Mouse (Mus musculus) midbrain, embryonic 14.5 days (tissue): ENCODE results near the gene Ppp1r14c. TPM values are rescaled to one million over a fixed set of nuclear protein-coding genes. Genes with fewer than 3 reads are reported as not detected.

Experiments
- ATAC-seq: fragments of 200-750 bp; cut with Nextera tagmentation; 2 replicates; pipeline ENCODE4 v1.8.0; 2017; ENCODE audit warnings: moderate number of reproducible peaks, moderate library complexity; ENCODE audit not compliant: low FRiP score, low TSS enrichment
- DNase-seq: peaks from one replicate; pipeline ENCODE4 v3.0.0-alpha.2; 2015
- H3K27ac ChIP-seq: fragments of 300-500 bp; sonication (generic); replicated peaks from 2 replicates; pipeline ENCODE4 v1.5.1; 2014; ENCODE audit warnings: mild to moderate bottlenecking, low read depth, low read length, moderate library complexity
- H3K27me3 ChIP-seq: fragments of 300-500 bp; sonication (generic); 2 replicates; pipeline ENCODE4 v1.6.1; 2014; ENCODE audit warnings: low read length, control low read depth, mixed read lengths; ENCODE audit not compliant: control insufficient read depth, insufficient read depth
- H3K36me3 ChIP-seq: fragments of 300-500 bp; sonication (generic); 2 replicates; pipeline ENCODE4 v1.6.1; 2014; ENCODE audit warnings: low read length, control low read depth; ENCODE audit not compliant: control insufficient read depth, insufficient read depth
- H3K4me1 ChIP-seq: fragments of 300-500 bp; sonication (generic); 2 replicates; pipeline ENCODE4 v1.6.1; 2014; ENCODE audit warnings: mild to moderate bottlenecking, antibody characterized with exemption, low read length, control low read depth; ENCODE audit not compliant: control insufficient read depth, insufficient read depth
- H3K4me2 ChIP-seq: fragments of 300-500 bp; sonication (generic); 2 replicates; pipeline ENCODE4 v1.6.1; 2014; ENCODE audit warnings: mild to moderate bottlenecking, low read length, moderate library complexity
- H3K4me3 ChIP-seq: fragments of 300-500 bp; sonication (generic); replicated peaks from 2 replicates; pipeline ENCODE4 v1.5.1; 2014; ENCODE audit warnings: low read depth, low read length
- H3K9ac ChIP-seq: fragments of 300-500 bp; sonication (generic); replicated peaks from 2 replicates; pipeline ENCODE4 v1.6.1; 2014; ENCODE audit warnings: mild to moderate bottlenecking, low read length, moderate library complexity
- H3K9me3 ChIP-seq: fragments of 300-500 bp; sonication (generic); 2 replicates; pipeline ENCODE4 v1.6.1; 2016; ENCODE audit warnings: low read length, control low read depth, mixed read lengths; ENCODE audit not compliant: control insufficient read depth
- WGBS: fragments of 180-500 bp; shearing (Covaris S2); extraction: QIAGEN DNeasy Blood & Tissue Kit; methylation state at CpG from one replicate; pipeline ENCODE4 v1.1.7; 2014; 5-methylcytosine and 5-hydroxymethylcytosine counted together
- microRNA-seq: library from miRNA; unstranded; fragments of <30 nt; microRNA quantifications from one replicate; pipeline ENCODE4, GENCODE M21; 2016
- polyA plus RNA-seq: library from polyadenylated mRNA; unstranded; fragments of >200 nt; fragmentation: Nextera tagmentation; extraction: Ambion mirVana; gene quantifications from 2 replicates; pipeline ENCODE4 v1.2.1, GENCODE M21; 2014

Ppp1r14c gene
- polyA plus RNA-seq, 1 experiment from 2014 or later = 45.8 TPM

DNA sequence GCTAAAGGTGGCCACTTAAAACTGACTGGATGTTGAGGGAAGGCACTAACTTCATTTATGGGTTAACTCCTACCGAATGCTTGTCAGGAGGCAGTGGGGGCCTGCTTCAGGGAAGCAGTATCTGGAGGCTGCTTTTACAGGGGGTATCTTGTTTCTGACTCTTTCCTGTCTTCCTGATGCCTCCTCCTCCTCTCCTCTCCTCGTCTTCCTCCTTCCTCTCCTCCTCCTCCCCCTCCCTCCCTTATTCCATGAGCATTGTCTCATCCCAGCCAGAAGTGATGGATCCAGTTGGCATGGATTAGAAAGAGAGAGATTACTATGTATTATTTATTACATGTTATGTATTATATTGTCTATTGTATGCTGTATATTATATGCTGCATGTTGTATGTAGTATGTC, 142.9 kb downstream of the Ppp1r14c start:
- H3K9me3 ChIP-seq = no peaks in the 10 kb centered on the region
- H3K4me3 ChIP-seq = no peak overlapping the region
- no peaks in the 10 kb centered on the region for H3K36me3 ChIP-seq
- no peak overlapping the region for H3K27ac ChIP-seq
- WGBS = 89% methylated on average over 2 of the region's 2 CpGs
- H3K4me1 ChIP-seq = peaks cover 20% of the 10 kb centered on the region
- DNase-seq = no peak
- no peaks in the 10 kb centered on the region for H3K27me3 ChIP-seq
- no peak overlapping the region for H3K9ac ChIP-seq
- no peak for ATAC-seq
- no peak overlapping the region for H3K4me2 ChIP-seq

DNA sequence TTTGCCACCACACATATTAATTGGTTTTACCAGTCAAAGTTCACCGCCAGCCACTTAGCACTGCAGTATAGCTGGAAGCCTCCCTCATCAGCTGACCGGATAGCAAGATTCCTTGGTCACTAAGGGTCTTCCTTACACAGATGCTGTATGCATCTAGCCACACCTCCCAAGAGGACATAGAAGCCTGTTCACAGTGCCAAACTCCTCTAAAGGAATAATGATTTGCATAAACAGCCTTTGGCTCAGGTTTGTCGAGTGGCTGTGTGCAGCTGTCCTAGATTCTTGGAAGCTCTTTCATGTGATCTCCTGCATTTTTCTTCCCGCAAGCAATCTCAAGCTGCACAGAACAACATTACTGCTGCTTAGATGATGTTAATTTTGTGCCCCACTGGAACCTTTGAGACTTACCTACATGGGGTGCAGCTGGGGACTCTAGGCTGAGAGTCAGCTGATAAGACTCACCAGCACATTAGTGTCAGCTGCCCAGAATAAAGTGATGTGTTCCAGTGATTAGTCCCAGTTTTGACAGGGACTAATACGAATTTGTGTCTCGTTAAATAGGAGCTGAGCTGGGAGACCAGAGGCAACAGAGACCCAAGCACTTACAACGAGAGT, 143.9 kb downstream of the Ppp1r14c start:
- Histone ChIP-seq H3K27me3 (no peaks in the 10 kb centered on the region), H3K27ac (no peak overlapping the region; the same call in 1 of the 2 replicates), H3K4me1 (peaks cover 20% of the 10 kb centered on the region), H3K4me2 (no peak overlapping the region), H3K4me3 (no peak overlapping the region), H3K9me3 (no peaks in the 10 kb centered on the region), H3K9ac (no peak overlapping the region), H3K36me3 (no peaks in the 10 kb centered on the region)
- DNase-seq (peak; percentile 49), ATAC-seq (peak; percentile 51; the same call in 1 of the 2 replicates)
- 41% methylated on average over 7 of the region's 7 CpGs for WGBS

DNA sequence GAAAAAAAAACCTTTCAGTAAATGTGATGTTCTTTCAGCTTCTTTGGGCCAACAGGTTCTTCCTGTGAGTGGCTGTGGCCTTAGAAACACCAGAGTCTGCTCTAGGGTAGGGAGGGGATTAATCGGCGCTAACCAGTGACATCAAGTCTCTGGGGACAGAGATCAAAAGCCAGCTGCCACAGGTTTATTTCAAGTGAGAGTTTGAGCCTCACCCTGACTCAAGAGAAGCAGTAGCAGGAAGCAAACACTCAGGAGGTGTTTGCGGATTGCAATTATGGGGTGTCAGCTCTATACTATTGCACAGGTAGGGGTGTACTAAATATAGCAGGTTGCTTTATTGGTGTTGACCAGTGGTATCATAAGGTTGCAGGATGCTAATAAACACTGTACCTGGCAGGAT, 144.6 kb downstream of the Ppp1r14c start:
- H3K4me1 ChIP-seq = peaks cover 20% of the 10 kb centered on the region
- ATAC-seq = no peak
- no peak overlapping the region for H3K27ac ChIP-seq
- H3K36me3 ChIP-seq = no peaks in the 10 kb centered on the region
- no peak overlapping the region for H3K4me2 ChIP-seq
- DNase-seq = peak; percentile 24
- H3K9me3 ChIP-seq = no peaks in the 10 kb centered on the region
- H3K27me3 ChIP-seq = no peaks in the 10 kb centered on the region
- H3K4me3 ChIP-seq = no peak overlapping the region
- WGBS = 60% methylated on average over 3 of the region's 3 CpGs
- no peak overlapping the region for H3K9ac ChIP-seq

DNA sequence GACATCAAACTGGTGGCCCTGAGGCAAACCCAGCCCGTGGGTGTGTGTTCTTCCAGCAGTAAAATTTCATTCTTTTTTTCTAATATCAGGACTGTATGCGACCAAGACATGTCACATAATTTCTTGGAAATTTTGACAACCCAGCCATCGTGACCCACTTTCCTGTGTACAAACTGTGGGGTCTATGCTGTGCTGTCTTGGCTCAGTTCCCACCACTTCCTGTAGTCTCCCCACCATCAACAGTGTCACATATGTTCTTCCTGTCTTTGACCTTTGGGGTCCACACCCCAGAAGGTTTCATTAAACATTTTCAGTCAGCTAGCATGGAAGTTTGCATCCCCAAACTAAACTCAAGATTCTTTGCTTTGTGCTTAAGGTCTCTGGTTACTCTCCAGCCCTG, 145.5 kb downstream of the Ppp1r14c start:
- no peaks in the 10 kb centered on the region for H3K36me3 ChIP-seq
- no peaks in the 10 kb centered on the region for H3K9me3 ChIP-seq
- 80% methylated on average over 3 of the region's 3 CpGs for WGBS
- no peak overlapping the region for H3K27ac ChIP-seq
- H3K9ac ChIP-seq = no peak overlapping the region
- H3K27me3 ChIP-seq = no peaks in the 10 kb centered on the region
- no peak overlapping the region for H3K4me2 ChIP-seq
- peaks cover 20% of the 10 kb centered on the region for H3K4me1 ChIP-seq
- H3K4me3 ChIP-seq = no peak overlapping the region
- DNase-seq (no peak), ATAC-seq (no peak)

DNA sequence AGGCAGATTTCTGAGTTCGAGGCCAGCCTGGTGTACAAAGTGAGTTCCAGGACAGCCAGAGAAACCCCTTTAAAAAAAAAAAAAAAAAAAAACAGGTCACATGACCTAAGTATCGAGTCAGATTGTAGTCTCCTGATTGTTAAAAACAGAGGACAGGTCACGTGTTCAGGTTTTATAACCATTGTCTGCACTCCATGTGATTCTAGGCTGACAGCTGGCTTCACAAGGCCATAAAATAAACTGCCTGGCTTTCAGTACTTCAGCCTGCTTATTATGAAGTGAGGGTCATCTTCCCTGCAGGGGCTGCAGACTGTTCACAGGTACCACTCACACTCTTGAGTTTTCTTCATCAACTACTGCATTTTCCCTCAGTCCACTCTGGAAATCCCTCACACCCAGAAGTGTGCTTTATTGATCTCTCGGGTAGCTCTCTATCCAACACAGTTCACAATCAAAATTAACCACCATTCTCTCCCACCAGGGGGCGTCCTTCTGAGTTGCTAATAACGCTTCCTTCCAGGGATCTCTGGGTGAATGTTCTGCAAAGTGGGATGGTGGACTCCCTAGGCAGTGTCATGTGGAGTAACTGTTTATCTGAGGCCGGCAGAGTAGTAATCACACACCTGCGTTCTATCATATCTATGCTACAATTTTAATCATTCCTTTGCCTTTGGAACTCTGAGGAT, 146.9 kb downstream of the Ppp1r14c start:
- Histone ChIP-seq H3K4me3 (no peak overlapping the region), H3K36me3 (no peaks in the 10 kb centered on the region), H3K4me1 (peaks cover 16% of the 10 kb centered on the region), H3K4me2 (no peak overlapping the region), H3K27ac (no peak overlapping the region), H3K9ac (no peak overlapping the region), H3K9me3 (no peaks in the 10 kb centered on the region), H3K27me3 (no peaks in the 10 kb centered on the region)
- no peak for ATAC-seq
- WGBS = 74% methylated on average over 8 of the region's 8 CpGs
- DNase-seq = no peak

DNA sequence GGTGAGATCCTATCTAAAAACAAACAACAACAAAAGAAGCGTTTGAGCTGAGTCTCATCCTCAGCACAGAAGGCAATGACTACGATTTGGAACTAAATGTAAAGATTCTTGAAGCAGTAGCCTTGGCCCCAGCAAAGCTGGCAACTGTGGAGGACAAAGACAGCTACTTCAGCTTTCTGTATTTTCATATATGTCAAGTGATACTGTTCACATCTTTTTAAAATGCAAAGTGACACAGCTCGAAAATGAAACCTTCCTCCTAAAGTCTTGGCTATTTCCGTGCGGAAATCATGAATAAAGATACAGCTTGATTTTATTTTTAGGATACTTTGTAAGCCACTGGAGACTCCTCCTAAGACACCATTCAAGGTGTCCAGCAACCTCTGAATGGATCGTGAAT, 148.1 kb downstream of the Ppp1r14c start:
- no peak for DNase-seq
- 72% methylated on average over 6 of the region's 6 CpGs for WGBS
- Histone ChIP-seq H3K9me3 (no peaks in the 10 kb centered on the region), H3K4me3 (no peak overlapping the region), H3K27me3 (no peaks in the 10 kb centered on the region), H3K9ac (no peak overlapping the region), H3K4me2 (no peak overlapping the region), H3K4me1 (peaks cover 10% of the 10 kb centered on the region; the same call in 1 of the 2 replicates), H3K36me3 (no peaks in the 10 kb centered on the region), H3K27ac (no peak overlapping the region)
- ATAC-seq = no peak

Small RNAs within 50 kb of the gene (microRNA-seq; reads per million reads assigned to microRNA genes)
- not detected for gene Gm24482

Other genes starting within 250 kb of the Ppp1r14c start
- not detected in 2 replicates for gene H60c, start 98.3 kb upstream of the Ppp1r14c start, polyA plus RNA-seq
- 0.51 and 0.63 TPM in 2 replicates for gene Iyd, start 174.2 kb downstream of the Ppp1r14c start, polyA plus RNA-seq